Comparison of ENCODE assay signal across 9 mouse cellular contexts in the genomic region with DNA sequence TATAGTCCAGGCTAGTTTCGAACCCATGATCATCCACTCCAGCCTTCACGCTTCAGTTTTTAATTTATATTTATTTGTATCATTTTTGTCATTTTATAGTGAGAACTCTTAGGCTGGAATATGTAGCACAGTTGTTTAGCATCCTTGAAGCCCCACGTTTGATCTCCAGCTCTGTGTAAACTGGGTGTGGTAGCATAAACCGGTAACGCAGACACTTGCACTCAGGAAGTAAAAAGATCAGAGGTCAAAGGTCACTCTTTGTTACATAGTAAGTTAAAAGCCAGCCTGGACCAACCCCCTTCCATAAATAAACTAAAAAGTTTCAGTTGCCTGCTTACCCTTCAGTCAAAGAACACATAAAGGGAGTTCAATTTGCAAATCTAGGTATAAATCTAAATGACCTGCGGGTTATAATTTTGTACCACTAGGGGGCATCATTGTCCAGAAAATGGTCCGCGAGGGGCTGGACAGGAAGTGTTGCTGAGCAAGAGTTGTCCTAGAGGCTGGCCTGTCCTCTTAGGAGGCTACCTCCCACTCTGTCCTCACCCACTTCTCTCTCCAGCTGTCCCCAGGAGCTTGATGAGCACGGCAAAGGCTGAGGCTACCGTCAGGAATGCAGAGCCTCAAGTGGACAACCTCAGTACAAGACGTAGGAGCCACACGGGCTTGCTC. TPM values are rescaled to one million over a fixed set of nuclear protein-coding genes. Genes with fewer than 3 reads are reported as not detected.
A peak's percentile ranks its signal among the peaks of the same experiment; 100 is the strongest.
DNase-seq lines count a peak whose midpoint lies in the region; ATAC-seq lines count a peak whose summit lies in the region.
"Had no signal": no experiment of that assay in that cellular context is flagged by ENCODE, and none has a peak within 500 bp of the region (broad histone marks: within the 10 kb centered on the region; RNA-seq: fewer than 3 reads in every experiment).

No protein-coding gene starts in this region.

- 0 out of 2 replicates have a peak, but pooled peaks cover 2% of the 10 kb centered on the region for H3K4me1 ChIP-seq in hindbrain, embryonic 13.5 days (replicated peaks)

- 48% methylated on average over 12 of the region's 12 CpGs for WGBS in hindbrain, embryonic 13.5 days

- no peaks in the 10 kb centered on the region for H3K36me3 ChIP-seq in hindbrain, embryonic 13.5 days

- H3K9me3 ChIP-seq in hindbrain, embryonic 13.5 days: no peaks in the 10 kb centered on the region

- H3K27me3 ChIP-seq in hindbrain, embryonic 13.5 days: no peaks in the 10 kb centered on the region

- H3K27ac ChIP-seq in hindbrain, embryonic 13.5 days: no peak overlapping the region

- peak; percentile 37; the same call in 1 of the 2 replicates for ATAC-seq in hindbrain, embryonic 13.5 days (ENCODE audit: low FRiP score)

- no peak overlapping the region for H3K4me3 ChIP-seq in hindbrain, embryonic 13.5 days
- H3K4me3 ChIP-seq: myocyte had no signal

- H3K9ac ChIP-seq in hindbrain, embryonic 13.5 days: no peak overlapping the region

- no peak overlapping the region for H3K4me2 ChIP-seq in hindbrain, embryonic 13.5 days

- DNase-seq in right cerebral cortex, adult 18-20 months: peak; percentile 35
- no peak for DNase-seq in right cerebral cortex, postnatal 4 days
- peak; percentile 55 for DNase-seq in c-Kit-positive CD71-negative TER-119-negative erythroid progenitor cells, embryonic 14.5 days (ENCODE audit: low read depth)
- DNase-seq in frontal cortex, postnatal 36 days (ENCODE audit: low spot score in 2 of 2): peak; percentile 46 to 71
- DNase-seq in layer of hippocampus, postnatal 10 days (ENCODE audit: low spot score in 2 of 2): peak; percentile 47 to 60
- DNase-seq in lung, postnatal 4 days: peak; percentile 55 to 76
- DNase-seq in spleen, postnatal 10 days (ENCODE audit: low spot score in 2 of 2): peak; percentile 20 to 32

RNA-seq across cellular contexts. Expression of a gene that starts 19.1 kb away (rescaled TPM):
- 37.1 and 38.1 TPM in 2 replicates for polyA plus RNA-seq in hindbrain, embryonic 13.5 days (2015; fragmentation: Nextera tagmentation; extraction: Ambion mirVana)
- 10 to 100 TPM; 49.7 to 51.1 TPM for total RNA-seq in layer of hippocampus, postnatal 10 days (2021)

RNA-seq across cellular contexts. Expression of a gene that starts 37.6 kb away (rescaled TPM):
- polyA plus RNA-seq in hindbrain, embryonic 13.5 days (2015; fragmentation: Nextera tagmentation; extraction: Ambion mirVana): 4.8 and 5.9 TPM in 2 replicates
- 10 to 100 TPM; 34.3 to 35.6 TPM for total RNA-seq in layer of hippocampus, postnatal 10 days (2021)

RNA-seq across cellular contexts. Expression of a gene that starts 37.7 kb away (rescaled TPM):
- 15.3 and 15.5 TPM in 2 replicates for polyA plus RNA-seq in hindbrain, embryonic 13.5 days (2015; fragmentation: Nextera tagmentation; extraction: Ambion mirVana)
- total RNA-seq in layer of hippocampus, postnatal 10 days (2021): 10 to 100 TPM; 19.1 to 19.7 TPM
